Mouse (Mus musculus) B cell, adult 2 months (primary cell): Measurements from ENCODE around the gene Slc13a2.

Experiments
- DNase-seq, 2 experiments: peaks; one replicate each; pipeline ENCODE4 v3.0.0; 2022

Gene Slc13a2

DNA sequence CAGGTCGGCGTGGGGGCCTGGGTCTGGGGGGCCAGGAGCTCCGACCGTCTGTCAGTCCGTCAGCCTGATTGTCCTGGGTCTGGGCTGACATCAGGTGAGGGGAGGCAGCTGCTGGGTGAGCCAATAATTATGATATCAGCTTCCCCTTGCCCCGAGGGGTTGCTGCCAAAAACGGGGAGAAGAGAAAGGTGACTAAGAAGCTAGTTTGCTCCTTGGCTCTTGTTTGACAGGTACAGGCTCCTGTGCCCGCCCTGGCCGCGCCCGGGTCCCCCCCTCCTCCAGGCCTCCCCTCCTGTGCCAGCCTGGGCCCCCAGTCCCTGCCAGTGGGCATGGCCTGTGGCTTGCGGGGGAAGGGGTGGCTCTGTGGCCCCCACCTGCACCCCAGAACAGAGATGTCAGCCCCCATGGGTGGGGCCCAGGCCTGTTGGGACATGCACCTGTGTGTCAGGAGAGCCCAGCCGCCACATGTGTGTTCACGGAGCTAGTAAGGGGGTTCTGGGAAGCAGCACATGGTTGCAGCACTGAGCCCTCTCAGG lies 35.4 kb downstream of the Slc13a2 start, which contains the start of gene Foxn1:
Gene Foxn1, minus strand, starts transcription at position 51 of the 536 bp plus-strand sequence.
- no peak for DNase-seq

DNA sequence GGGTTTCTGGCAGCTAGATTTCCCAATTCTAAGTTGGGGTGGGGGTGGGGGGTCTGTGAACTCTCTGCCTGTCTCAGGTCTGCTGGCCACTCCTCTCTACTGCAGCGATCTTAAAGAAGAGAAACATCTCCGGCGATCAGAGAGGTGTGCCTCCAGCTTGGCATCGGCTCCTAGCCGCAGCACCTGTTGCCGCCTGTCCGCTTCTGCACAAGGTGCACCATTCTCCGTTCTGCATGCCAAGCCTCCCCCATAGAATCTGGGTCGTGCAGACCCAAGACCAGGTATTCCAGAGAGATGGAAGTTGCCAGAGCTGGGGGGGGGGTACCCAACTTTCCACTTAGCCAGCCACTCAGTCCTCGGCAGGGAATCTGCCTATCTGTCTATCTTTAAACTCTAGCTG lies 36.2 kb downstream of the Slc13a2 start:
- DNase-seq, result no peak

DNA sequence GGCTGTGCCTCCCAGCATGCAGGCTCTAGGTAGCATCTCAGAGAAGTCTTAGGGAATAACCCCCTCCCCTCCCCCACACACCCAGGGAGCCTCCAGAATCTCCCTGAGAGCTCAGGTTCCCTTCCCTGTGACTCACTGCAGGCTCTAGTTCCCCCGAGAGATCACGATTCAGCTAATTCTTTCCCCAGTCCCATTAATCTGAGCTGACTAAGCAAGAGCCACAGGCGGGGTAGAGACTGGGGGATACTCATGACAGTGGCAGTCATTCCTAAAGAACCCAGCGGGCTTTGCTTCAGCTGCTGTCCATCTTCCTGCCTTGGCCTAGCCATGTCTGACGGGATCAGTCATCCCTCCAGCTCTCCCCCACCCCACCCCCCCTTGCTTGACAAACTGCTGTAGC lies 39.3 kb downstream of the Slc13a2 start:
- DNase-seq, result no peak

DNA sequence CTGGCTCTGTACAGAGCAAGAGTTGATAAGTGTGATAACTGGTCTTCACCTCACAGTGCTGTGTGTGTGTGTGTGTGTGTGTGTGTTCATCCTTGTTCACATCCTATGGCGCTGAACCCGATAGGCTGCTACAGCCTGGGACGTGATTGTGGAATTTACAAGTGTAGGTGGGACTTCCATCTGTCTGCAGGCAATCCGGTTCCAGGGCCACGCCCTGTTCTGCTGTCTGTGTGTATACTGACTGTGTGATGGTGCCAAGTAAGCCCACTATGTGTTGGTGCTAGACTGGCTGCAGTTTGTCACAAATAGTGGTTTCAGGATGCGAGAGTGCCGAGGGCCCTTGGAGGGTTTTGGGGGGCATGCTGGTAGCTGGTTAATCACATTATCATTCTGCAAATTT lies 39.7 kb downstream of the Slc13a2 start:
- DNase-seq, result no peak

DNA sequence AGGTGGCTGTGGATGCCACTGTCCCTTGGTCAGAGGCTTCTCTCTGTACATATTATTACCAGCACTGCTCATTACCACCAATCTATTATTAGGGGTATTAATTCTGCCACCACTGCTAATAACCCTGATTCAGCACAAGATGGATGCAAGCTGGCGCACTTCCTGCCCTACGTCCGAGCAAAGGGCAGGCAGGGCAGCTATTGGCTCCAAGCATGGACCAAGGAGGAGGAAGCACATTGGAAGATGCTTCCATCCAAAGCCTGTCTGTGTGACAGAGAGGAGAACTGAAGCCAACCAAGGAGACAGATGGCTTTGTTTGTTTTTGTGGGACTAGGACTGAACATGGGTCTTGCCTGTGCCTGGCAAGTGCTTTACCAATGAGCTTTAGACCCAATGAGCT lies 41.0 kb downstream of the Slc13a2 start:
- DNase-seq, result no peak

DNA sequence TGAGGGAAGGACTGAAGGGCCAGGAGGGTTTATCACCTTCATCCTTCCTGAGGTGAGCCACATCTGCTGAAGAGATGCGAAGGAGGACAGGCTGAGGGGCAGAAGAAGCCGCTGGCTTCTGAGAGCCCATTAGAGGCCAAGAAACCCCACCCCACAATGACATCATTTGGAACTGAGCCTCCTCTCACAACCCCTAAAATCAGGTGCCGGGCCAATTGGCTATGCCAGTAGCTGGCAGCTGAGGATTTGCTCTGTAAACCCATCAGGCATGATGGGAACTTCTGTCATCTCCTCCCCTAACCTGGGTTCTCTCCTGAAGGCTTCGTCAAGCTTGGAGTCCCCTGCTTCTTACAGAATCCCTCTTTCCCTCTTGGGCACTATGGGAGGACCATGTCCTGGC lies 41.7 kb downstream of the Slc13a2 start:
- DNase-seq, result no peak

DNA sequence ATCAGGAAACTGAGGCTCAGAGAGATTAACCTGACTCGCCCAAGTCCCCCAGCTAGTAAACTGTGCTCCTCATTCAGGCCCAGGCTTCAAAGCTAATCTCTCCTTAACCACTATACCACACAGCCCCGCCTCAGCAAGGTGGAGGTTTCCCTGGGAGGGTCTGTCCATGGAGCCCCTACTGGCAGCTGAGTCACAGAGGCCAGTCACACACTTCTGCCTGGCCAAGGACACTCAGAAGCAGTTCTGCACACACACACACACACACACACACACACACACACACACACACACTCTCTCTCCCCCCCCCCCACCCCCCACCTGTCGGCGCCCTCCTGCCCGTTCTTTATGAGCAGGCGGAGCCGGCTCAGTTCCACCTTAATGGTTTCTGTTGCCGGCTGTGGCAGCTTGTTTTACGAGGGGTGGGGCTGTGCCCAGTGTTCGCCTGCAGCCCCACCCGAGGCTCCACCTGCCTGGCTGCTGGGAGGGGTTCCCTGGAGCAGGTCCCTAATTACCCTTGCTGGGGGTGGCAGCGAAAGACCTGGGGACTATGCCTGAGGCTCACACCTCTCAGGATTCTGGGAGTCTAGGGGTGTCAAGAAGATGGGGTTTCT lies 44.4 kb downstream of the Slc13a2 start:
- no peak for DNase-seq

DNA sequence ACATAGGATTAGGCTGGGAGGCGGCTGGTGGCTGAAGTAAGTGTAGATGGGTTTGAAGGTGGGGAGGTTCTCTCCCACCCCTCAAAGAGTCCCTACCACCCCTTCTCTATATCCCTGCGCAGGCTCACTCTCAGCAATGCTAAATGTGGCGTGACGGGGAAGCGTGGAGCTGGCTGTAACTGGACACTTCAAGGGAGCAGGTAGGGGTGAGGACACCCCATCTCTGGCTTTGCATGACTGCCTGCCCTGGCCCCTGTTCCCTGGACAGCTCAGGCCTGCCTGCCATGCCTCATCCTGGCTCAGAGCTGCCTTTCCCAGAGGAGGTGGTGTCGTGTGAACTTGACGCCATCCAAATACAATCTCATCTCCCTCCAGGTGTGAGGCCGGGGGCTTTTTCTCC lies 47.9 kb downstream of the Slc13a2 start:
- no peak for DNase-seq

DNA sequence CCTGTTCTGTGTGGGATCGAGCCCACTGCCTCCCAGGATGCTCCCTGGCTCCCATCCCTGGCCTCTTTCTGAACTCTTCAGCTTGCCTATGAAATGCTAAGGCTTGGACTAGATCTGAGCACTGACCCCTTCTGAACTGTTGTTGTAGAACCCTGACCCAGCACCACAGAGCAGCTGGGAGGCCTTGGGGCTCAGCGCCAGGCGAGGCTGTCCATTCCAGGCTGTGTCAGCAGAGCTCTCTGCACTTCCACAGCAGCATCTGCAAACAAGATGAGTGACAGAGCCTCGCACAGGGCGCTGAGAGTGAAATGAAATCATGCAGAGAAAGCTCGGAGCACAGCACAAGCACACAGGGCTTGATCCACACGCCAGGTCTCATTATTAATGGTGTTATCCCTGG lies 49.4 kb downstream of the Slc13a2 start:
- DNase-seq, result no peak

GRCm38 (mm10) chr11:78372166-78372565 lies 49.9 kb downstream of the Slc13a2 start:
- no peak for DNase-seq

GRCm38 (mm10) chr11:78371711-78372110 lies 50.3 kb downstream of the Slc13a2 start:
- no peak for DNase-seq

DNA sequence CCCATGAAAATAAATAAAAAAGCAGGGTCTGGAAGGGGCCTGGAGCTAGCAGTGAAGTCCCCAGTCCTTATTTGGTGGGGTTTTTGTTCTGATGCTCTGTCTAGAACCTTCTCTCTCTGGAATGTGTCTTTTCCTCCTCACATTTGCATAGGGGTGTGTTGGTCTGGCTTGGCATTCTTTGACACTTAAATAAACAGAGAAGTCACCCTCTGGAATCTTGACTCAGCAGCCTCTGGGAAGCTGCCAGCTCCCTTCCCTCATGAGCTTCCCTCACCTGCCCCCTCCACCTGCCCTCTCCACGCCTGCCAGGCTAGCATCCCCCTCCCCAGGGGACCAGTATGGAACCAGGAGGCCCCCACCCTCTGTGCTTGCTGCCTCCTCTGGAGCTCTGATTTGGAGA lies 51.6 kb downstream of the Slc13a2 start:
- no peak for DNase-seq

DNA sequence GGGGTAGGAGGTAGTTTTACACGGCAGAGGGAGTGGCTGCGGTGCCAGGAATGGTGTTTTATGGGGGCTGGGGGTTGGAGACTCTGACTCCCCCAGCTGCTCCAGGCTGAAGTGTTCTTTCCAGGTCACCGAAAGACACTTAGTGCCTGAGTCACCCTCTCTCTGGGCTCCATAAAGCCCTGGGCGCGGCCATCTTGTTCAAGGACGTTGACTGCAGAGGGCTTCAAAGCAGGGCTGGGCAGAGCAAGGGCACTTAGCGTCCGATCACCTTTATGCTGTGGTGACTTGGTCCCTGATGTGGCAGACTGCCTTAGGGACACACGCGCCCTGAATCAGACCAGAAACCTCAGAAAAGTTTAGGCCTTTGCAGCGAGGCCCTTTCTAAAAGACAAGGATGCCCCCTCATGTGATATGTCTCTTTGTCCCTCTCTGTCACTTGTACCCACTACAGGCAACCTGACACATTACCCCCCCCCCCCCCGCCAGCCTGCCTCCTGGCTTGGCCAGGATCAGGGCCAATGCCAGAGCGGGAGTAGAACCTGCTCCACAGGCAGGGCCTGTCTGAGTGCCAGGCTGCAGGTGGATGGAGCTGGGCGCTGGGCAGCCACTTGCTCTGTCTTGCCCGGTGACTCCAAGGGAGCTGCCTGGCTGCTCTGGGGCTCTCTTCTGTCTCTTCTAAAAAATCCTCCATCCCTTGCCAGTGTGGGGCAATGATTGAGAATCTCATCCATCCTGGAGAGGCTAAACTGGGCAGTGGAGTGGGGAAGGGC lies 54.4 kb downstream of the Slc13a2 start:
- no peak for DNase-seq

DNA sequence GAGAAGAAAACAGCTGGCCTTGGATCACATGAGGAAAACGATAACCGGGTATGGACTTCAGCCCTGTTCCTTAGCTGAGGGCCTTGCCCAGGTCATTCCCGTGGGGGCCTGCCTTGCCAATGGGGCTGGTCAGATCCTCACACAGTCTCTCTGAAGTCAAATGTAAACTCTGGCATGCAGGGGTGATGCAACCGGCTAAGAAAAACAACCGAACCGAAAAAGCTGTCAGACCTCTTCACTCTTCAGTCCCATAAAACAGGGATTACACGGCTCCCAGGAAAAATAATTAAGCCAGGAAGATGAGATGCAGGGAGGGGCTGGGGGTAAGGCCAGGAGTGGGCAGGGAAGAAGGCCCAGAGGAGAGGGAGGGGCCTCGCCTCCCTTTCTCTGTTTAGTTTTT lies 57.9 kb downstream of the Slc13a2 start:
- DNase-seq, result no peak

- no peak for DNase-seq
Observed at GRCm38 (mm10) chr11:78363309-78364007, 58.6 kb downstream of the Slc13a2 start.

DNA sequence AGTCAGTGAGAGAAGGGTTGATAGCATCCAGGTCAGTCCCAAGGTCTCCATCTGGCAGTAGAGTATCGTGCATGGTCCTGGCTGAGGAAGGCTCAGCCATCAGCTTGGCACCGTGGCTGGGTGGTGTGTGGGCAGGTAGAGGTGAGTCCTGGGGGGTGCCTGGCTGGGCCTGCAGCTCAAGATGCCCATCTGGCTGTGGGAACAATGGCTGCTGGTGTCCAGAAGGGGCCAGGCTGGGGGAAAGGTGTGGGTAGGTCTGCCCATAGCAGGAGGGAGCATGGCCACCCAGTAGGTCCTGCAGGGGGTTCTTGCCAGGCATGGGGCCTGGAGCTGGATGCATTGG lies 61.3 kb downstream of the Slc13a2 start:
- DNase-seq, result no peak

- peak; percentile 84 to 88 for DNase-seq
Observed at GRCm38 (mm10) chr11:78360125-78360788, 61.8 kb downstream of the Slc13a2 start.

DNA sequence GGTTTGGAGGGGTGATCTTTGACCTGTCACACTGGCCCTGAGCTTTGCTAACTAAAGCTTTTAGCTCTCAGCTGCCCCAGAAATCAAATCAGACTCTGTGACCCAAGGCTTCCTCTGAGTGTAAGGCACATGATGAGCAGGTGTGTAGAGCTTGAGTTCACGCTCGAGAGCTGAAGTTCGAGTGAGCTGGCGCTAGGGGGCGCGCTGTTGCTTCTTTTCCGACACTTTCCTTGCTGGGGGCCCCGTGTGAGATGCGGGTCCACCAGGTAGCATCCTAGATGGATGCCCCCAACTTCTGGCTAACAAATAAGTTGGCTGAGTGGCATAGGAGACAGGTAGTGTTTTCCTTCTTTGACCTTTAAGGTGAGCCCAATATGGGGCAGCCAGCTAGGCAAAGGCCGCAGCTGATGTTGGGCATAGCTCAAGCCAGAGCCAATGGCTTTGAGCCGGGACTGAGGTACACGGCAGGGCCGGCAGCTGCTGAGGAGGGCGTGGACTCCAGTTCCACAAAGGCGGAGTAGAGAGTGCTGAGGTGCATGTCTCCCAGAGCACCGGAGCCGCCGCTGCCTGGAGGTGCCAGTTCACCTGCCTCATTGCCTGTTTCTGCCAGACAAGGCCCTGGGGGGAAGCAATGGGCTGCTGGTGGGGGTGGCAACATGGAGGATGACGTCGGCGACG lies 63.5 kb downstream of the Slc13a2 start:
- peak; percentile 68 to 69 for DNase-seq

- DNase-seq, result peak; percentile 86 to 87
Observed at GRCm38 (mm10) chr11:78355471-78356238, 66.4 kb downstream of the Slc13a2 start.

- no peak for DNase-seq
Observed at GRCm38 (mm10) chr11:78354905-78355304, 67.1 kb downstream of the Slc13a2 start.

- peak; percentile 76 to 81 for DNase-seq
Observed at GRCm38 (mm10) chr11:78353081-78353480, 68.9 kb downstream of the Slc13a2 start.
